Mouse (Mus musculus): ENCODE data around the gene Nipal4. TPM values are rescaled to one million over a fixed set of nuclear protein-coding genes. Genes with fewer than 3 reads are reported as not detected.

The Nipal4 gene
- total RNA-seq, 4 experiments from 2014 or later: 2.1 to 2.6 (median 2.2) TPM

DNA sequence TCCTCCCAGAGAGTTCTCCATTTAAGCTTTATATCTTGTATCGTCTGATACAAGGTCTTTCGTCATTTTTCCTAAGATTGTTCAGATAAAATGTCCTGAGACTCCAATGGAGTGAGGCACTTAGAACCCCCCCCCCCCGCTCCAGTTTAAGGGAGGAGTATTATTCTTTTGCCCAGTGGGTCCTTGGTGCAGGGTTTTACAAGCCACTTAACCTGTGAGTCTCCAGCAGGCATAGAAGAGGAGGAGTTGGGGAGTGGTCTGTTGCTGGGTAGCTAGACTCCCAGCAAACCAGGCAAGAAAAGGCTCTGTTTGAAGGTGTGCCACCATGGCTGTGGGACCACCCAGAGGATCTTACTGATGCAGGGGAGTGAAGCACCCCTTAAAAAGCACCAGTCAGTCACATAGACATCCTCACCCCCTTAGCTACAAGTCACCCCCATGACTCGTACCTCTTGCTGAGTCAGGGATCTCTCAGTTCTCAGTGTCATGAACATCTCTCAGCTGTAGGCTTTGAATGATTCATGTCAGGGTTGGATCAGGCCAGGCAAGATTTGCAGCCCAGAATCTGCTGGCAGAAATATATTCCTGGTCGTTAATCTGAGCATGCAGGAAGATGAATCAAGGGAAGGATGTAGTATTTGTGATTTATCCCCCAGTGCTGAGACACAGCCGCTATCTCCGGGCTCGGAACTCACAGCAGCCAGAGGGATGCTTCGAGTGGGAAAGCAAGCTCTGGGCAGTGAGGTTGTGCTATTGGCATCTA is 50.7 kb downstream of the Nipal4 start:
- DNase-seq (ENCODE audit: low spot score in 2 of 2): no peak

DNA sequence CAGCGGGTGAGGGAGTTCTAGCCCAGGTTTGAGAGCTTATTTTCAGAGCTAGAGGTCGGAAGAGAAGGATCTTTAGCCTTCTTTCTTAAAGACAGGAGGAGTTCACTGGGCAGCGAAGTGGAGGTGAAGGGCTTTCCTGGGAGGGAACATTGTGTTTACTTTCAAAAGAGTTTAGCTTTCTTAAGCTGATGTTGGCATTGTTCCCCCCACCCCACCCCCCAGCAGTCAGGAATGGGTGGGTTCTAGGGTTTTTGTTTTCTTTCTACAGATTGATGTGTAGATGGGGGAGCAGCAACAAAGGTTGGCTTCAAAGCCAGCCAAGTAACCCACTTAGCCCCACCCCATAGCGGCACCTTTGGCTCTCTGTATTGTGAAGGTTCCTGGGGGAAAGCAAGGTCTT is 51.3 kb downstream of the Nipal4 start:
- DNase-seq (ENCODE audit: low spot score in 2 of 2): no peak

DNA sequence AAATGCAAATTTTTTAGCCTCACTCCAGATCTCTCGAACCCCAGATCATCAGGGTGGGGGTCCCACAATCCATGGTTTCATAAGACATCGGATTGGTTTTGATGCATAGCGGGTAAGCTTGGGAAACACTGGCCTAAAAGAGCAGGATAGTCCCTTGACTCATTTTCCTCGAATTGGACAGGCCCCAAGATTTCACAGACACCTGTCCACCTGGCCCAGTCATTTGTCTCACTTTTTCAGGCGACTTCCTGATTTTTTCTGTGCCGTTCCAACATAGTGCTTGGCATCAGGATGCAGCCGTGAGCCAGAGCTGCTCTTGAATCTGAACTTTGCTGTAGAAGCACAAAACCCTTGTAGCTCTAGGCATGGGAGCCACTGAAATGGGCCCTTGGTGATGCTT is 52.1 kb downstream of the Nipal4 start:
- DNase-seq (ENCODE audit: low spot score in 2 of 2): no peak

DNA sequence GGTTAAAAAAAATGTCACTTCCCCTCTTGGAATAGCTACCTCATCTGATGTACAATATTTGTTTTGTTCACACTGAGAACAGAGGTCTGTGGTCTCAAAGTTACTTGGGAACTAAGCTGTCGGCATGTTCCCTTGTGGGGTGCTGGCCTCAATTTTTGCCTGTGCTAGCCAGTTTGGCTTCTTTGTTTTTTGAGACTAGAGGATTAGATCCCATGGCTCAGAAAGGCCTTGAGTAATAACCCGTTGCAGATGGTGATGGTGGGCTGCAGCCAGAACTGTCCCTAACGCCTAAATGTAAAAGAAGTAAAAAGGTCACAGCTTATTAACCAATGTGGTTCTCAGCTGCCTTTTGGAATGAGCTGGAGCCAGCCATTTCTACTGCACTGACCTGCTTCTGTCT is 53.1 kb downstream of the Nipal4 start:
- no peak for DNase-seq (ENCODE audit: low spot score in 2 of 2)

DNA sequence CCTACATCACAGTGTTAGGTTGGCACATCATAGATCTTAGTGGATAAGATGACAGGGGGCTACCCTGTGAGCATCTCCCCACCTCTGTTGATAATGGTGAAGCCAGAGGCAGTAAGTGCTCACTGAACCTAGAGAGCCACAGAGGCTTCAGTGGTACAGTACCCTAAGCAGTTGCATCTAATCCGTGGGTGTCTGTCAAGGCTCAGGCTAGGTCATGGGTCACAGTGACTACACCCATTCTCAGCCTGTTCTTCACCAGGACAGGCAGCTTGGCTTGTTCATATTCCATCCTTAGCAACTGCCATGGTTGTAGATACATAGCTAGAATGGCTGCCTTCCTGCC is 55.4 kb downstream of the Nipal4 start:
- no peak for DNase-seq (ENCODE audit: low spot score in 2 of 2)

DNA sequence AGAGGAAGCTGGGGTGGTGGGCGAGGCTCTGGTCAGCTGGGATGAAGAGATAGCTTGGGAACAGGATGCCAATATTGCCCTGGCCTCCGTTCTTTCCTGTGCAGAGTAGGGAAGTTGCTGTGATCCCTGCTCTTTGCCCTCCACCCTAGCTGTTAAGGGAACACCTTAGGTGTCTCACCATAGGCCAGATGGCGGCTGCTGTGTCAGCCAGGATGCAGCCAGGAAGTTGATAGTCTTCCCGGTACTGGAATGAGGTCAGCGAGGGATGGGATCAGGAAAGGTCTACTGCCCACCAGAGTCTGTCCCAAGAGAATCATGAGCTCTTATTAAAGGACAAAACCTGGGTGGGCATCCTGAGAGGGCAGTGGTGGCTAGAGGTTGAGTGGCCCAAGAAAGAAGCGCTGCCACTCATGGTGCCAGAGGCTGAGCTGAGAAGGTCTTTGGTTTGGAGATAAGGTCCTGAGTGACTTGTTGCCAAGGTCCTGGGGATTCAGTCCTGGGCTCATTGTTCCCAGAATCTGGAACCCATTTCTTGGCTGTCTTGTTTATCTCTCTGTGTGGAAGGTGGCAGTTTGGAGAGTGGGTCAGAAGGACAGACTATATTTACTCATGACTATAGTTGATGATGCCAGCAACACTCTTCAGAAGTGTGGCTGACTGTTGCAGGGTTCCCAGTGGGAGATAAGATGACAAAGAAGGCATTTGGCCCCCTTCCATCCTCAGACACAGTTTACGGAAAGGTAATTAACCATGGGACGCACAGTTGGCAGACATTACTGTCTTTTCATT is 56.0 kb downstream of the Nipal4 start:
- no peak for DNase-seq (ENCODE audit: low spot score in 2 of 2)

DNA sequence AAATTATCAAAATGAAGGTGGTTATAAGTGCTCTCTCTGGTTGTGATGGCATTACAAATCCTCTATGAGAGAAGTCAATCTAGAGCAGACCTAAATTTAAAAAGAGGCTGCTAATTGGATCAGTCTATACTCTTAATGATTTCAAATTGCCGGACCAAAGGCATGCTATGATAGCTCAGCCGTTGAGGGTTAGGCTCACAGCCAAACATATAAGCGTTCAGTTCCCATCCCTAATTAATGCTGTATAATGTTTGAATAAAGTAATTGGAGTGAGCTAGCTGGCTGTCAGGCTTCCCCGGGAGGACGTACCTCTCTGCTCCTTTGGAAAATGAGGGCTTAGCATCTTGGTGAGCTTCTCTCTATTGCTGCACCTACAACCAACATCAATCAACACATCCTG is 57.1 kb downstream of the Nipal4 start:
- DNase-seq (ENCODE audit: low spot score in 2 of 2): no peak

DNA sequence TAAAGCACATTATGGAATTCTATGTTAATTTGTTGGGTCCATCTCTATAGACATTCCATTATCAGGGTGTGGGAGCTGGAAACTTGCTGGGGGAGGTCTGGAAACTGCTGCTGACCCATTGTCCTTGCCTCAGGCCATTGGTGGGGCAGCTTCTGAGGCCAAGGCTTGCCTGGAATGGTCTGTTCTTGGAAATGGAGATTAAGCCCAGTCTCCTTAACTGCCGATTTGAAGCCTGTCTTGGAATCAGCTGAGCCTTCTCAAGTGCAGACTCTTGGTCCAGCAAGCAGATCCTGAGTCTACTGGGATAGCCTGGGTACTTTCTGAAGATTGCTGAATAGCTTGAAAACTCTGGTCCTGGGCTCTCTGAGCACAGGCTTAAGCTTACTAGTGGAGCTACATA is 59.3 kb downstream of the Nipal4 start:
- DNase-seq (ENCODE audit: low spot score in 2 of 2): no peak

DNA sequence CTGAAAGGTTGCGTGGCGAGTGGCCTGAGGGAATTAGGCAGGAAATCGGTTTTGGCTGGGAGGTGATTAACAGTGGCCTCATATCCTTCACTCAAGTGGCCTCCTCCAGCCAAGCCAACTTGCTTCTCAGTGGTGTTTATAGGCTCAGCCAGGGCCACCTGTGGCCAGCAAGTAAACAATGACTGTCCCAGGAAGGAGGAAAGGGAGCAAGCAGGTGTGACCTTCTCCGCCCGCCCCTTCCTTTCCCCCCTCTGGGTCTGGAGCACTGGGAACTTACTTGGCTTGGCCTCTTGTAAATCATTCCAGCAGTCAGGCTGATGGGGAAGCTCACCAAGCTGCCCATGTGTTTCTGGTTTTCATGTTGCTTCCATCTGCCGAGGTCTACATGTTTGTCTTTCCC is 64.2 kb downstream of the Nipal4 start:
- no peak for DNase-seq (ENCODE audit: low spot score in 2 of 2)

Small RNA genes lying within 50 kb of the gene (microRNA-seq; reads per million reads assigned to microRNA genes)
- 0 to 0.25 reads per million in 2 experiments for gene Mir7239
- 0 reads per million in 2 experiments for gene Mir8100

Other genes starting within 250 kb of the Nipal4 start
- 10 to 100 TPM; 24.5 to 26.7 (median 25.8) TPM for gene Lsm11, start 221.6 kb downstream of the Nipal4 start, total RNA-seq (2022)
- gene Thg1l, start 211.0 kb downstream of the Nipal4 start, total RNA-seq (2022): 10 to 100 TPM in 1 of 4 experiments, 1 to 10 TPM in 3; 7.4 to 10.8 (median 9.2) TPM
- under 1 TPM in 3 of 4 experiments, not detected in 1; 0.17 to 0.31 (median 0.27) TPM for gene Sox30, start 186.2 kb downstream of the Nipal4 start, total RNA-seq (2022)
- 1 to 10 TPM in 3 of 4 experiments, not detected in 1; 1.7 to 4.3 (median 3.3) TPM for gene Gm12166, start 114.2 kb downstream of the Nipal4 start, total RNA-seq (2022)
- gene Adam19, start 110.5 kb downstream of the Nipal4 start, total RNA-seq (2022): 10 to 100 TPM; 10.1 to 14.1 (median 11.2) TPM
- gene Fndc9, start 69.0 kb upstream of the Nipal4 start, total RNA-seq (2022): 1 to 10 TPM in 3 of 4 experiments, under 1 TPM in 1; 0.73 to 1.3 (median 1.2) TPM
- gene Cyfip2, start 146.4 kb upstream of the Nipal4 start, total RNA-seq (2022): 100 to 1,000 TPM; 481 to 545 (median 513) TPM
- gene Itk, start 223.0 kb upstream of the Nipal4 start, total RNA-seq (2022): under 1 TPM; 0.17 to 0.82 (median 0.57) TPM
- gene Fam71b, start 230.1 kb upstream of the Nipal4 start, total RNA-seq (2022): not detected

Data from layer of hippocampus, adult 8-10 months (tissue).